Mouse (Mus musculus) forebrain, embryonic 12.5 days (tissue): ENCODE measurements around the gene 1700113H08Rik. TPM values are rescaled to one million over a fixed set of nuclear protein-coding genes. Genes with fewer than 3 reads are reported as not detected.

Source experiments
- ATAC-seq: fragments of 200-750 bp; cut with Nextera tagmentation; 2 replicates; pipeline ENCODE4 v1.8.0; 2017; ENCODE audit warnings: moderate TSS enrichment; ENCODE audit not compliant: low FRiP score
- H3K27ac ChIP-seq: fragments of 300-500 bp; sonication (generic); 2 replicates; pipeline ENCODE4 v1.5.1; 2016; ENCODE audit warnings: mild to moderate bottlenecking
- H3K27me3 ChIP-seq: fragments of 300-500 bp; sonication (generic); 2 replicates; pipeline ENCODE4 v1.6.1; 2016; ENCODE audit warnings: mild to moderate bottlenecking
- H3K36me3 ChIP-seq: fragments of 300-500 bp; sonication (generic); replicated peaks from 2 replicates; pipeline ENCODE4 v1.6.1; 2016; ENCODE audit warnings: mild to moderate bottlenecking
- H3K4me1 ChIP-seq: fragments of 300-500 bp; sonication (generic); 2 replicates; pipeline ENCODE4 v1.6.1; 2016
- H3K4me2 ChIP-seq: fragments of 300-500 bp; sonication (generic); 2 replicates; pipeline ENCODE4 v1.6.1; 2016; ENCODE audit warnings: mild to moderate bottlenecking, moderate library complexity
- H3K4me3 ChIP-seq: fragments of 300-500 bp; sonication (generic); replicated peaks from 2 replicates; pipeline ENCODE4 v1.5.1; 2016; ENCODE audit warnings: mild to moderate bottlenecking
- H3K9ac ChIP-seq: fragments of 300-500 bp; sonication (generic); 2 replicates; pipeline ENCODE4 v1.6.1; 2016; ENCODE audit warnings: mild to moderate bottlenecking
- H3K9me3 ChIP-seq: fragments of 300-500 bp; sonication (generic); 2 replicates; pipeline ENCODE4 v1.6.1; 2016
- WGBS: fragments of 180-500 bp; shearing (Covaris S2); methylation state at CpG from one replicate; pipeline ENCODE4 v1.1.7; 2016; 5-methylcytosine and 5-hydroxymethylcytosine counted together
- polyA plus RNA-seq: library from polyadenylated mRNA; unstranded; fragments of >200 nt; fragmentation: Nextera tagmentation; extraction: Ambion mirVana; gene quantifications from 2 replicates; pipeline ENCODE4 v1.2.1, GENCODE M21; 2016

Gene 1700113H08Rik
- polyA plus RNA-seq = 0.27 TPM in 1 of 2 replicates, not detected in the other

DNA sequence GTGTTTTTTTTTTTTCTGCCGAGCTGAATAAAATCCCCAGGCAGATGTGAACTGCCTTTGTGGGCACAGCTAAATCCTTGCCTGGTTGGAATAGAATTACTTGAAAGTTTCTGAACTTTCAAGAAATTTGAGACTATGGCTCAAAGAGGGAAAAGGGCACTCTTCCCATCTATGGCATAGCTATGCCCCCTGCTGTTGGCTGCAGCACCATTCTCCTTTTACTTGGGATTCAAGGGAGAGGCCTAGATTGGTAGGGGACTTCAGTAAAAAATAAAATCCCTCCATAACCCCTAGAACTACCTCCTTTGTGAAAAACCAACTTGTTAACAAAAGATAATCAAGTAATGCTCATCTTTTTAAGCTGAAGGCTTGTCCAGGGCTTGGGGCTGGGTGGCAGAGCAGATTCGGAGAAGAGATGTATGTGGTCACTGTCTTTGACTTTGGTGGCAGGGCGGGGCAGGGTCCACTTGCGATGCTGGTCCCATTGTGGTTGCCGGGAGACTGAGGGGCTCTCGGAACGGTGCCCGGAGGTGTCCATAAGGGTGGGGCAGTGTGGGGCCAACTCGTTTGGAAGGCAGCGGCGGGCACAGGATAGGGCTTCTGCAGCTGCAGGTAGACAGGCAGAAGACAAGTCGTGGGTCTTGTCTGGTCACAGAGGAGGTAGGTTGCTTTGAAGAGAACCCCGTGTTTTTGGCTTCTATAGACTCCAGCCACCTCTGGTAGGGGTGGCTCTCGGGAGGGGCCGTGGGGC is at the start of gene 1700113H08Rik:
1700113H08Rik (plus strand) TSS at position 546 of the 751 bp plus-strand sequence.
- WGBS = 2% methylated on average over 15 of the region's 15 CpGs
- peak within 1 kb of the TSS; percentile 53 for H3K9ac ChIP-seq
- peak within 1 kb of the TSS; percentile 44 for H3K4me3 ChIP-seq
- H3K4me1 ChIP-seq = peaks cover 37% of the 10 kb centered on the region
- H3K27me3 ChIP-seq = 0 out of 2 replicates have a peak, but pooled peaks cover 3% of the 10 kb centered on the region
- no peaks in the 10 kb centered on the region for H3K9me3 ChIP-seq
- H3K27ac ChIP-seq = peak within 1 kb of the TSS; percentile 93
- ATAC-seq = no peak
- H3K36me3 ChIP-seq = no peaks in the 10 kb centered on the region
- peak within 1 kb of the TSS; percentile 68 for H3K4me2 ChIP-seq

DNA sequence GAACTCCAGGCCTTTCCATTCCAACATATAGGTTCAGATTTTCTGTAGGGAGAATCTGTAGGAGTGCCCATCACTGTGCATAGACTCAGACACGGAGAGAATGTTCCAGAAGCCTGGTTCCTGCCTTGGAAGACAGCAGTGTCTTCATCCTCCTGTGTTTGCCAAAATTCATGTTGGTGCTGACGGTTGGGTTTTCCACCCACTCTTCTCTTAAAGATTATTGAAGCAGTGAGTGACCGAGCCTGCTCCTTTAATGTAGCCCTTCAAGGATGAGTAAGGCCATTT is 49.7 kb upstream of the 1700113H08Rik start:
- no peak overlapping the region for H3K9ac ChIP-seq
- H3K27me3 ChIP-seq = no peaks in the 10 kb centered on the region
- no peaks in the 10 kb centered on the region for H3K9me3 ChIP-seq
- no peak overlapping the region for H3K27ac ChIP-seq
- H3K4me1 ChIP-seq = no peaks in the 10 kb centered on the region
- H3K4me3 ChIP-seq = no peak overlapping the region
- ATAC-seq = no peak
- no peaks in the 10 kb centered on the region for H3K36me3 ChIP-seq
- no peak overlapping the region for H3K4me2 ChIP-seq
- WGBS = 91% methylated on average over 3 of the region's 3 CpGs

DNA sequence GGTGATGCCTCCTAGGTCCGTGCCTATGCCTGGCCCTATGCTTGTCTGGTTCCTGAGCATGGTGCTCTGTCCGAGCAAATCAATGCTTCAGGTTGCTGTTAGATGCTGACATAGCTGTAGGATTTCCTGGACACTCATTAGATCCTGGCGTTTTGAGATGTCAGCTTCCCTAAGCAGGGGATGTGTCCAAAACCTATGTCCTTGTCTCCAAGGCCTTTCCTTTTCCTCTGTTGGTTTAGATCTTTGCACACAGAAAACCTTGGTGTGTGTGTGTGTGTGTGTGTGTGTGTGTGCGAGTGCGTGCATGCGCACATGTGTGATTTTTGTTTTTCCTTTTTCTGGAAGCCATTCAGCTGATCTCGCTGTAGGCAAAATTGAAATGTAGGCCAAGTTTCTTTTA is 45.8 kb upstream of the 1700113H08Rik start:
- ATAC-seq = no peak
- Histone ChIP-seq H3K36me3 (no peaks in the 10 kb centered on the region), H3K4me1 (peaks cover 14% of the 10 kb centered on the region), H3K9me3 (no peaks in the 10 kb centered on the region), H3K4me2 (no peak overlapping the region), H3K27ac (no peak overlapping the region), H3K9ac (no peak overlapping the region), H3K27me3 (no peaks in the 10 kb centered on the region), H3K4me3 (no peak overlapping the region)
- 94% methylated on average over 7 of the region's 7 CpGs for WGBS

DNA sequence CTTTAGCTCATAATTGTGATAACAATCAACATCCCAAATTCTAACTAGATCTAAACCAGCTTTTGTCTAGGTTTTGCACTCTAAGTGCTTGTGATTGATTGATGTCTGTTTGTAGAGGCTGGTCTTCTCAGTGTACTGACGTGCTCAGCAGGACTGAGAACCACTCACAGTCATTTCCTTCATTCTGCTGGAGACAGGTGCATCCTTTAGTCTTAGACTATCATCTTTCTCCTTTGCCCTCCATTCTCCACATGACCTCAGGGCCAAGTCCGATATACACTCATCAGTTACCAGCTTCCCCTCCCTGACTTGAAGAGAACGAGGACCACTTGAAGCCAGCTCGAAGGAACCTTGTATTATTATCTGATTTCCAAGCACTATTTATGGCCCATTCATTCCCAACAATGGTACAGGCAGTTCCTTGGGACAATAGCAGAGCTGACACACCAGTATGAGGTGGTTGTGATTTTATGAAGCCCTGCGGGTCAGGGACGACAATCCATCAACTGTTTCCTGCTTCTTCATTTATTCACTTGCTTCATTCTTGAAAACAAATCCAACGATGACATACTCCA is 43.4 kb upstream of the 1700113H08Rik start:
- H3K4me1 ChIP-seq = peaks cover 19% of the 10 kb centered on the region
- no peaks in the 10 kb centered on the region for H3K36me3 ChIP-seq
- no peak overlapping the region for H3K4me2 ChIP-seq
- no peak overlapping the region for H3K4me3 ChIP-seq
- no peak for ATAC-seq
- H3K9ac ChIP-seq = no peak overlapping the region
- peaks cover 8% of the 10 kb centered on the region; the same call in 1 of the 2 replicates for H3K27me3 ChIP-seq
- H3K9me3 ChIP-seq = no peaks in the 10 kb centered on the region
- 83% methylated on average over 7 of the region's 7 CpGs for WGBS
- no peak overlapping the region for H3K27ac ChIP-seq

DNA sequence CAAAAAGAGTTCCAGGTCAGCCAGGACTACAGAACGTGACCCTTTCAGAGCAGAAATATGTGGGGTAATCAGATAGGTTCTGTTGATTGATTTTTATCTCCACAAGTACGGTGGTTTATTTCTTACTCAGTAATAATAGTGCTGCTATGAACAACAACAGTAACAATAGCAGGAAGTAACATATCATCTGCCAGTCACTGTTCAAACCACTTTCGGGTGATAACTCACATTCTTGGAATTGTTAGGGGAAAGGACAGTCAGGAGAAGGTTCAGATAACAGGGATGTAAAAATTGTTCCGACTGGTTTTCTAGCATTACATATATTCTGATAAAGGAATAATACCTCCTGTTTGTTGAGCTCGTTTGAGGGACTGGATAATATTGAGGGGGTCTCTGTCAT is 42.4 kb upstream of the 1700113H08Rik start:
- Histone ChIP-seq H3K4me3 (no peak overlapping the region), H3K9me3 (no peaks in the 10 kb centered on the region), H3K27ac (no peak overlapping the region), H3K9ac (no peak overlapping the region), H3K4me1 (peaks cover 21% of the 10 kb centered on the region), H3K27me3 (peaks cover 8% of the 10 kb centered on the region; the same call in 1 of the 2 replicates), H3K36me3 (no peaks in the 10 kb centered on the region), H3K4me2 (no peak overlapping the region)
- ATAC-seq = no peak
- WGBS = 72% methylated on average over 5 of the region's 5 CpGs

DNA sequence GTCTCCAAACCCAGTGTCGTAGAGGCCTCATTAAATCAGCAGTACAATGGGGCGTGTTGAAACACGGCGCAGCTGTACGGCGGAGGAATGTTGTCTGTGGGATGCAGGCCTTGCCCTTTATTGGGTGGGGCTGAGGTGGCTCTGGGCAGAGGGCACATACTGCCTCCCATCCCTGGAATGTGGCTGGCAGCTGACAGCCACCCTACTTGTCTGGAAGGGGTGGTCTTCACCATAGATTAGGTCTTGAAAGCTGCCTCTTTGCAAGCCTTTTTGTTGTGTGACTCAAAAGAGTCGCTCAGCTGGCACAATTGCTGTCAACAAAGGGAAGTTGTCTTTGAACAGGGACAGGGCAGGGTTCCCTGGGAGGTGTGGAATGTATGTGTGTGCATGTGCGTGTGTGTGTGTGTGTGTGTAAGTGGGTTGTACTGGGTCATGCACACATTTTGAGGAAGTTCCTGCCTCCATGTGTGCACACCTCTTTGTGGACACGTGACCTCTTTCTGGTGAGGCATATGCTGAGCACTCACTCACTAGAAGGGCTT is 41.6 kb upstream of the 1700113H08Rik start:
- H3K27ac ChIP-seq = 0 out of 2 replicates have a peak overlapping the region, but pooled peaks have one; percentile 47
- H3K9ac ChIP-seq = no peak overlapping the region
- 9% methylated on average over 9 of the region's 9 CpGs for WGBS
- peak; percentile 80 for ATAC-seq
- H3K4me3 ChIP-seq = no peak overlapping the region
- peaks cover 21% of the 10 kb centered on the region for H3K4me1 ChIP-seq
- peaks cover 8% of the 10 kb centered on the region; the same call in 1 of the 2 replicates for H3K27me3 ChIP-seq
- no peak overlapping the region for H3K4me2 ChIP-seq
- H3K9me3 ChIP-seq = no peaks in the 10 kb centered on the region
- no peaks in the 10 kb centered on the region for H3K36me3 ChIP-seq

DNA sequence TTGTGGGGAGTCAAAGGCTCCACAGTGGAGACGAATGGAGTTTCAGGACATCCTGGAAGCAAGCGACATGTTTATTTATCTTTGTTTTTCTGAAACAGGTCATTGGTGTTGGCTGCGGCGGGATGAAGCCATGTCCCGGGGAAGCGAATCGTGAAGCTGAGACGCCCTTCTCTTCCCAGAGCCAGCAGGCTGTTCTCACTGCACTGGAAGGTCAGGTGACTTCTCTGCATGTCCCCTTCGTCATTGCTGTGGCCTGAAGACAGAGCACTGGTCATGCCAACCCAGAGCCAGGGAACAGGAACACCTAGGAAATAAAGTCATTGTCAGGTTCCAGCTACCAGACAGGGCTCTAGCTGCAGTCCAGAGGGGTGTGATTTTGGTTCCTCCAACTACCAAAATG is 39.0 kb upstream of the 1700113H08Rik start:
- ATAC-seq = no peak
- H3K4me1 ChIP-seq = peaks cover 21% of the 10 kb centered on the region
- no peaks in the 10 kb centered on the region for H3K9me3 ChIP-seq
- no peak overlapping the region for H3K9ac ChIP-seq
- H3K27me3 ChIP-seq = peaks cover 11% of the 10 kb centered on the region; the same call in 1 of the 2 replicates
- no peak overlapping the region for H3K4me3 ChIP-seq
- H3K4me2 ChIP-seq = no peak overlapping the region
- 83% methylated on average over 9 of the region's 9 CpGs for WGBS
- H3K27ac ChIP-seq = no peak overlapping the region
- no peaks in the 10 kb centered on the region for H3K36me3 ChIP-seq

DNA sequence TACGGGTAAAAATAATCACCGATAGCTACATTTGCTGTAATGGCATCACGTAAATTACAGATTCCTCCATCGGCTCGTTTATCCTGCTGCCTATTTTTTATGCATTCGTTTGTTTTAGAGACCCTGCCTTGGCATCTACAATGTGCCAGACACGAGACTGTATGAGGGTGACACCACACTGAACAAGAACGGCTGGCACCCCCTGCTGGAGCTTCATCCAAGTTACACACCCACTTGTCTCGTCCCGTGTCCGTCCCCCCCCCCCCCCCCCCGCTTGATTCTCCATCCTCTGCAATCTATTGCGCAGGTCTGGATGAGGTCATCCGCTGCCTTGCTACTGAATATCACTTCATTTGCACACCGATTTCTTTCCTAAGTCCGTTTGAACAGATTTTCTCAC is 37.1 kb upstream of the 1700113H08Rik start:
- Histone ChIP-seq H3K4me3 (no peak overlapping the region), H3K9ac (no peak overlapping the region), H3K4me1 (peaks cover 20% of the 10 kb centered on the region), H3K4me2 (no peak overlapping the region), H3K36me3 (no peaks in the 10 kb centered on the region), H3K27me3 (peaks cover 11% of the 10 kb centered on the region; the same call in 1 of the 2 replicates), H3K9me3 (no peaks in the 10 kb centered on the region), H3K27ac (no peak overlapping the region)
- WGBS = 61% methylated on average over 14 of the region's 16 CpGs
- ATAC-seq = no peak

DNA sequence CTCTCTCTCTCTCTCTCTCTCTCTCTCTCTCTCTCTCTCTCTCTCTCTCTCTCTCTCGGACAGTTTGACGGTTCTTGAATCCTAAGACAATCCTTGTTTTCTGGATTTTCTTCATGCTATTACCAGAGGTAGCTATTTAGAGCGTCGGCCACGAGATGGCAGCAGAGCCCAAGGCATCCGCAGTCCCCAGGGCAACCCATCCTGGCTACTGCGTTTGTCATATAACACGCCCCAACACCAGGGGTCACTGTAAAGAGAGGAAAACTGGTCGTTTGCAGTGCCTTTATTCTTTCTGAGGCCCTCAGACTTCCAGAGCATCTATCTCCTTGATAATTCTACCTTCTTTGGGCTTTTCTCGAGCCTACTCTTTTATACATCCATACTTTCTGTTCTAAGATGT is 33.0 kb upstream of the 1700113H08Rik start:
- WGBS = 2% methylated on average over 9 of the region's 10 CpGs
- Histone ChIP-seq H3K9me3 (no peaks in the 10 kb centered on the region), H3K4me2 (no peak overlapping the region), H3K4me1 (no peaks in the 10 kb centered on the region), H3K9ac (no peak overlapping the region), H3K4me3 (no peak overlapping the region), H3K27me3 (0 out of 2 replicates have a peak, but pooled peaks cover 3% of the 10 kb centered on the region), H3K36me3 (no peaks in the 10 kb centered on the region), H3K27ac (no peak overlapping the region)
- ATAC-seq = peak; percentile 91

DNA sequence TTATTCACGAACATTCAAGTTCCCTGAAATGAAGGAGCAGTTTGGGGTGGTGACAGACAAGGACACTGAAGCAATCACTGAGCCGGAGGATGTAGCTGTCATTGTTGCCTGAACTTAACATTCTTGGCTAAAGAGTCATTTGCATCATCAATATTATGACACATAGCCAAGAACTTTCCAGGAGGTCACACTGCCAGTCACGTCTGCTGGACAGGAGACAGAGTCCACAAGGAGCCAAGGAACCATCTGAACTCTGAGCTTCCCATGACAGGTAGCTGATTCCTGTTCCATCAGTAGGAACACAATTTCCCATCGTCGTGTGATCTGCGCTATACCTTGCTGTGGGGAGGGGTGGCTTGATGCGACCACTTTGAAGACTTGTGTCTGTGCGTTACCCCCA is 25.1 kb upstream of the 1700113H08Rik start:
- Histone ChIP-seq H3K9me3 (no peaks in the 10 kb centered on the region), H3K4me3 (no peak overlapping the region), H3K4me2 (no peak overlapping the region), H3K4me1 (peaks cover 27% of the 10 kb centered on the region), H3K9ac (no peak overlapping the region), H3K36me3 (no peaks in the 10 kb centered on the region), H3K27ac (no peak overlapping the region), H3K27me3 (peaks cover 5% of the 10 kb centered on the region; the same call in 1 of the 2 replicates)
- WGBS = 88% methylated on average over 8 of the region's 8 CpGs
- ATAC-seq = no peak

DNA sequence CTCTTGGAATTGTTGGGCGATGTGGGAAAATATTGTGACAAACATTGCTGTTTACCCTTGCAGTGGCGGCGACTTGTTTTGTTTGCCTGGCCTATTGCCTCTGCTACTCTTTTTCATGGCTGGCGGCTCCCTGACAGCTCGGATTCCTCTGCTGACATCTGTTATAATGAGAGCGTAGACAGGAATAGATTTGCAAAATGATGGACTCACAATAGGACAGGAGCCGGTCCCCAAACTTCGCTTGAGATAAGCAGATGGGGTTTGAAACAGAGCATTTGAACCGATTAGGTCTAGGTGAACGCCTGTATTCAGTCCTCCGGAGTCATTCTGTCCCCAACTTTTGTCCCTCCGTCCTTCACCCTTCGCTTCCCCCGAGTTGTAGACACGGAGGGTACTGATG is 22.0 kb upstream of the 1700113H08Rik start:
- H3K27me3 ChIP-seq = peaks cover 5% of the 10 kb centered on the region; the same call in 1 of the 2 replicates
- H3K9me3 ChIP-seq = no peaks in the 10 kb centered on the region
- H3K4me1 ChIP-seq = peaks cover 27% of the 10 kb centered on the region
- no peaks in the 10 kb centered on the region for H3K36me3 ChIP-seq
- peak; percentile 53 for ATAC-seq
- no peak overlapping the region for H3K9ac ChIP-seq
- H3K27ac ChIP-seq = 0 out of 2 replicates have a peak overlapping the region, but pooled peaks have one; percentile 1
- WGBS = 34% methylated on average over 15 of the region's 15 CpGs
- H3K4me3 ChIP-seq = no peak overlapping the region
- H3K4me2 ChIP-seq = peak overlapping the region; percentile 3; the same call in 1 of the 2 replicates

DNA sequence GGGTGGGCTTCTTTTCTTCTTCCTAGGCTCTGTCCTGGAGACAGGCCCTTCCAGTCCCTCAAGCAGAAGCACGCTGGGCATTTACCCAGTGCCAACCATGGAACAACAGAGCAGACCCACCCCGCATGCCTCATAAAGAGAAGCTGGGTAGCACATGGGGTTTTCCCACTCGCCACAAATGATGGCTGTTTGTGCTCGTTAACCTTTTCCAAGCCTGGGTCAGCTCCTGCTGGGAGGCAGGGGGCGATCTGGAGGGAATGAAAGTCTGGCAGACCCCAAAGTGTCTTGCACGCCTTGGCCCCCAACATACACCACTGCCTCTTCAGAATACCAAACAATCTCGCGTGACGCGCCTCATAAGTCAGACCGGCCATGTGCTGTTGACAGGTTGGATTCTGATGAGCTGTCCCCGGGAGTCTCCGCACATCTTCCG is 21.6 kb upstream of the 1700113H08Rik start:
- H3K9me3 ChIP-seq = no peaks in the 10 kb centered on the region
- H3K4me3 ChIP-seq = no peak overlapping the region
- H3K27me3 ChIP-seq = peaks cover 5% of the 10 kb centered on the region; the same call in 1 of the 2 replicates
- 0 out of 2 replicates have a peak overlapping the region, but pooled peaks have one; percentile 1 for H3K27ac ChIP-seq
- ATAC-seq = peak; percentile 39; the same call in 1 of the 2 replicates
- no peak overlapping the region for H3K9ac ChIP-seq
- WGBS = 37% methylated on average over 14 of the region's 14 CpGs
- H3K4me2 ChIP-seq = peak overlapping the region; percentile 3; the same call in 1 of the 2 replicates
- no peaks in the 10 kb centered on the region for H3K36me3 ChIP-seq
- H3K4me1 ChIP-seq = peaks cover 27% of the 10 kb centered on the region
